10 mouse cellular contexts compared by ENCODE assay signal in genomic region chr11:118550773-118551520, GRCm38 (mm10).
DNase-seq lines count a peak whose midpoint lies in the region; ATAC-seq and TF ChIP-seq lines count a peak whose summit lies in the region.
"Had no signal": no experiment of that assay in that cellular context is flagged by ENCODE, and none has a peak within 500 bp of the region (broad histone marks: within the 10 kb centered on the region; RNA-seq: fewer than 3 reads in every experiment).

No protein-coding gene starts in this region.

- H3K27me3 ChIP-seq in kidney, embryonic 15.5 days: peaks cover 55% of the 10 kb centered on the region
- H3K27me3 ChIP-seq in hindbrain, embryonic 13.5 days: 0 out of 2 replicates have a peak, but pooled peaks cover 5% of the 10 kb centered on the region
- no peaks in the 10 kb centered on the region for H3K27me3 ChIP-seq in stomach, postnatal 0 days (ENCODE audit: control insufficient read depth, insufficient read depth, low read length)

- no peak overlapping the region for H3K9ac ChIP-seq in kidney, embryonic 15.5 days
- H3K9ac ChIP-seq in hindbrain, embryonic 13.5 days: 0 out of 2 replicates have a peak overlapping the region, but pooled peaks have one; percentile 15
- no peak overlapping the region for H3K9ac ChIP-seq in stomach, postnatal 0 days (ENCODE audit: low read length)
- H3K9ac ChIP-seq: lung, embryonic 14.5 days had no signal

- DNase-seq in kidney, postnatal 36 days: peak; percentile 1 to 16
- DNase-seq in brain, adult 2 months (ENCODE audit: low read depth, low spot score): peak; percentile 38
- peak; percentile 50 for DNase-seq in stomach, postnatal 0 days (ENCODE audit: low spot score)
- DNase-seq in lung, postnatal 4 days: no peak
- no peak for DNase-seq in urinary bladder, postnatal 25 days (ENCODE audit: low spot score)
- DNase-seq: gastrocnemius, postnatal 36 days; lung, embryonic 14.5 days had no signal

- TF ChIP-seq EP300 in stomach, postnatal 0 days (optimal IDR thresholded peaks at IDR 0.05): no peak

- H3K36me3 ChIP-seq in kidney, embryonic 15.5 days: no peaks in the 10 kb centered on the region
- H3K36me3 ChIP-seq in hindbrain, embryonic 13.5 days: no peaks in the 10 kb centered on the region
- no peaks in the 10 kb centered on the region for H3K36me3 ChIP-seq in stomach, postnatal 0 days (ENCODE audit: control insufficient read depth, insufficient read depth, low read length)

- H3K4me2 ChIP-seq in kidney, embryonic 15.5 days: no peak overlapping the region
- H3K4me2 ChIP-seq in hindbrain, embryonic 13.5 days: no peak overlapping the region; the same call in 1 of the 2 replicates
- no peak overlapping the region for H3K4me2 ChIP-seq in stomach, postnatal 0 days (replicated peaks; ENCODE audit: low read depth)
- H3K4me2 ChIP-seq: lung, embryonic 14.5 days had no signal

- H3K9me3 ChIP-seq in kidney, embryonic 15.5 days (replicated peaks): no peaks in the 10 kb centered on the region
- no peaks in the 10 kb centered on the region for H3K9me3 ChIP-seq in hindbrain, embryonic 13.5 days
- no peaks in the 10 kb centered on the region for H3K9me3 ChIP-seq in stomach, postnatal 0 days (ENCODE audit: control insufficient read depth, low read length)

- no peak overlapping the region for H3K27ac ChIP-seq in kidney, embryonic 15.5 days
- H3K27ac ChIP-seq in hindbrain, embryonic 13.5 days: peak overlapping the region; percentile 82
- H3K27ac ChIP-seq in stomach, postnatal 0 days (replicated peaks): no peak overlapping the region

- peaks cover 13% of the 10 kb centered on the region; the same call in 1 of the 2 replicates for H3K4me1 ChIP-seq in kidney, embryonic 15.5 days
- peaks cover 68% of the 10 kb centered on the region for H3K4me1 ChIP-seq in hindbrain, embryonic 13.5 days (replicated peaks)
- no peaks in the 10 kb centered on the region for H3K4me1 ChIP-seq in stomach, postnatal 0 days (replicated peaks; ENCODE audit: control insufficient read depth, insufficient read depth)

- H3K4me3 ChIP-seq in kidney, embryonic 15.5 days (replicated peaks): no peak overlapping the region
- no peak overlapping the region for H3K4me3 ChIP-seq in hindbrain, embryonic 13.5 days
- no peak overlapping the region for H3K4me3 ChIP-seq in stomach, postnatal 0 days (ENCODE audit: low read depth, low read length)

- TF ChIP-seq CTCF in stomach, postnatal 0 days (IDR thresholded peaks at IDR 0.05; ENCODE audit: low read depth): no peak

- 28% methylated on average over 17 of the region's 17 CpGs for WGBS in kidney, embryonic 15.5 days
- WGBS in hindbrain, embryonic 13.5 days: 19% methylated on average over 17 of the region's 17 CpGs
- WGBS in stomach, postnatal 0 days: 34% methylated on average over 17 of the region's 17 CpGs

- no peak for ATAC-seq in kidney, embryonic 15.5 days (replicated peaks; ENCODE audit: low FRiP score)
- ATAC-seq in hindbrain, embryonic 13.5 days (ENCODE audit: low FRiP score): peak; percentile 60; the same call in 1 of the 2 replicates
- no peak for ATAC-seq in stomach, postnatal 0 days (ENCODE audit: low FRiP score, low TSS enrichment)
- ATAC-seq in activated CD4-positive, CD25-positive, alpha-beta regulatory T cell, adult 4 months: no peak

Comparison
In these comparisons a context has a peak if more than half of its experiments do, and no peak if none do; other contexts are left out.
1. DNase-seq: peak in kidney, postnatal 36 days (2 of 2), brain, adult 2 months (single experiment) and stomach, postnatal 0 days (single experiment); none in lung, postnatal 4 days (0 of 2) and urinary bladder, postnatal 25 days (single experiment).